Mouse (Mus musculus) CD4-positive naive resting alpha-beta T cell, adult 76 days (primary cell): ENCODE measurements around the gene Hells. TPM values are rescaled to one million over a fixed set of nuclear protein-coding genes. Genes with fewer than 3 reads are reported as not detected.

ENCODE experiments used
- total RNA-seq: library from RNA; stranded (reverse); gene quantifications from one replicate; pipeline ENCODE4 v1.2.4, GENCODE M21; 2023

Gene Hells
- 3.6 TPM for total RNA-seq

DNA sequence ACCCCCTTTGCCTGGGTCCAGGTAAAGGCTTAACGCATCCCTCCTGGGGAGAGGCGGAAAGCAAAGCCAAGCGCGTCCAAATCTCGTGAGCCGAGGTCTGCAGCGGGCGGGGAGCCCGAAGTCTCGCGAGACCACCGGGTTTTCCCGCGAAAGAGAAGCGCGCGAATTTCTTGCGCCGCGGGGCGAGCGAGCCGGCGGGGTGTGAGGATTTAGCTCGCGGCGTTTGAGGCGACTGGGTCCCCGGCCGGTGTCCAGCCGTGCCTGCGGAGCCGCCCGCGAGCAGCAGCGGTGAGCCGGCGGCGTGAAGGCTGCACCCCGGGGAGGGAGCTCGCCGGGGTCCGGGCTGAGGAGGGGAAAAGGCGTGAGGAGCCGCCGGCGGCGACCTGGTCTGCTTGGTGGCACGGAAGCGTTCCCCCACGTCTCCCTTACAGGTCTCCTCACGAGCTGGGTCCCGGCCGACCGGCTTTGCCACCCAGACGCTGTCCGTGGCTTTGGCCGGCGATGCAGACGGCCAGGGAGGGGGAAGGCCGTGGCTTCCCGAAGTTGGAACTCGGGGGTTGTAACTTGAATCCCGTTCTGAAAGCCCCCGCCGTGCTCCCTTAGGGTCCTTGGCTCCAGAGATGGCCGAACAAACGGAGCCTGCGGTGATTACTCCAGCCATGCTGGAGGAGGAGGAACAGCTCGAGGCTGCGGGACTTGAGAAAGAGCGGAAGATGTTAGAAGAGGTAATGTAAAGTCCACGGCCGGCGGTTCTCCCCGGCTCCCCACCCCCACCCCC is at the start of gene Hells:
TSS of gene Hells (plus strand) at position 128 of the 778 bp plus-strand sequence.

DNA sequence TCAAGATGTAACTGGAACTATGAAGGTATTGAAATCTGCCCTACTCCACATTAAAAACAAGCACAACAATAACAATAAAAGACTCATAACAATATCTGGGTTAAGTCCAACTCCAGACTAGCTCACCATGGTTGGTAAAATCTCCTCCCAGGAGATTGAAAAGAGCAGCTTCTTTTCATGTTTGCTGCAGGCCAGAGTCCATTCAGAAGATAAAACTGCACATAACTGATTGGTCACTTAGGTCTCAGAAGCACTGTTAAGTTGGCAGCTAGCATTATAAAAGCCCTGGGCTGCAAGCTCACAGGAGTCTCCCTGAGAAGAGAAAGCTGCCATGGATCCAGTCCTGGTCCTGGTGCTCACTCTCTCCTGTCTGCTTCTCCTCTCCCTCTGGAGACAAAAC is 76.0 kb downstream of the Hells start, which contains the start of gene Cyp2c55:
TSS of gene Cyp2c55 (plus strand) at position 305 of the 400 bp plus-strand sequence.

Other genes starting within 250 kb of the Hells start
- 18.6 TPM for gene Noc3l, start 111.7 kb upstream of the Hells start, total RNA-seq
- gene Tbc1d12, start 94.3 kb upstream of the Hells start, total RNA-seq = 3.5 TPM
- not detected for gene Cyp2c55, start 76.1 kb downstream of the Hells start, total RNA-seq
- not detected for gene Cyp2c65, start 130.1 kb downstream of the Hells start, total RNA-seq
- gene Cyp2c66, start 183.0 kb downstream of the Hells start, total RNA-seq = not detected